Mouse (Mus musculus) skeletal muscle tissue, postnatal 0 days (tissue): ENCODE measurements around the gene Ddo. TPM values are rescaled to one million over a fixed set of nuclear protein-coding genes. Genes with fewer than 3 reads are reported as not detected.

ENCODE experiments used
- polyA plus RNA-seq: library from polyadenylated mRNA; unstranded; fragments of >200 nt; fragmentation: Nextera tagmentation; extraction: Ambion mirVana; gene quantifications from 2 replicates; pipeline ENCODE4 v1.2.1, GENCODE M21; 2015

The Ddo gene
- polyA plus RNA-seq = 12.6 and 17.1 TPM in 2 replicates

DNA sequence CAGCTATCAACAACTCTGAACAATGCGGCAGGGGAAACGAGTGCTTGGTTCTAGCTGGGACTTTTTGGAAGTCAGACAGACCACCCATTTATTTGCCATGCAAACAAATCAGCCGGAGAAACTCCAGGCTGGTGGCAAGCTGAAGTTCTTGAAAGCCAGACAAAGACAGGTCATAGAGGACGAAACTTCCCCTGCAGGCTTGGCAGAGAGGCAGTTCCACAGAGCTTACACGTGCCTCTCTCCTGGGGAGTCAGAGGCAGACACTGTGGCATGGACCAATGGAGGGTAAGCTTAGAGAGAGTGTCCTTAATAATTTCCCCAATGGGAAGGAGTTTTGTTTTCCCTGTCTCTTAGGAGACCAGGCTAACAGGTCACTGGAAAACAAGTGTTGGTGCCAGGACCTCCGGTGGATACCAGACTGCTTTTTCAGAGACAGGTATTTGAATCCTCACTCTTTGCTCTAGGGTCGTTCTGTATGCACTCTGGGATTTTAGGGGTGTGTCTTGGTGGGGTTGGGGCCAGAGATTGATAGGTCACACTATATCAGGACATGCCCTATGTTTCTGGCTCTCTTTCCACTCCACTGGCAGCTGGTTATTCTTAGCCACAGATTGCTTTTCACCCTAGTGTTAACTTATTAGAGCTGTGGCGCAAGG lies at the start of gene Ddo:
Gene Ddo (plus strand): TSS at position 356 of the 656 bp plus-strand sequence.

DNA sequence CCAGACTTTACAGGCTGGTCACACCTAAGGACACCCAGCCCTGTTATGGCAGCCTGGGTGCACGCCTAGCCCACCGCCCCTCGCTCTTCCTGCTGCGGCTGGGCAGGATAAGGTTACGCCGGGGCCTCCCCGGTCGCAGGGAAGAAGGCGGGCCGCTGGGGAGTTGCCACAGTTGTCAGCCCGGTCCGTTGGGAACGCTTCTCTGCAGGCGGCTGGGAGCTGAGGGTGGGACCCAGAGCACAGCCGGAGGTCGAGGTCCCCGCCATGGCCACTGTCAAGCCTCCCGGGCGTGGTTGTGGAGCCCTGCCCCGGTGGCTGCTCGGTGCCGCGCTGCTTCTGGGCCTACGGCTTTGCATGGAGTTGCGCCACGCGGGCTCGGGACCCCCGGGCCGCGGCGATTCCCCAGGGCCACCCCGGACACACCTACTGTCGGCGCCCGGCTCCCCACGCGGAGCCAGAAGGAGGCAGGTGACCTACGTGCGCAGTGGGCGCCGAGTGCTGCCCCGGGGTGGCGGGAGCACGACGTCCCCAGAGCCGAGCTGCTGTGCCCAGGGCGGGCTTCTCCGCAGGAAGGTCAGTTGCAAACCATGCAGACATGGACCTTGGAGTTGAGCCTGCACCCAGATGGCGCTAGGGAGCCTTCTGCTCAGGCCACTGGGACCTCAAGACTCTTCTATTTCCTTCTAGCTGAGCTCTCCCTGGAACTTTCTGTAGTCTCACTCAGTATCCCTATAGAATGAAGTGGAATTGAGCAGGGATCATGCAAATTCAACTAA lies 53.5 kb downstream of the Ddo start, which contains the start of gene Mettl24:
Gene Mettl24 (plus strand): TSS at position 191 of the 776 bp plus-strand sequence.

Other genes with a start within 250 kb of the Ddo start
- gene Slc22a16, start 59.7 kb upstream of the Ddo start, polyA plus RNA-seq = not detected in 2 replicates
- gene Mettl24, start 53.3 kb downstream of the Ddo start, polyA plus RNA-seq = 0.46 and 0.88 TPM in 2 replicates